9 mouse cellular contexts compared by ENCODE assay signal in the genomic region with DNA sequence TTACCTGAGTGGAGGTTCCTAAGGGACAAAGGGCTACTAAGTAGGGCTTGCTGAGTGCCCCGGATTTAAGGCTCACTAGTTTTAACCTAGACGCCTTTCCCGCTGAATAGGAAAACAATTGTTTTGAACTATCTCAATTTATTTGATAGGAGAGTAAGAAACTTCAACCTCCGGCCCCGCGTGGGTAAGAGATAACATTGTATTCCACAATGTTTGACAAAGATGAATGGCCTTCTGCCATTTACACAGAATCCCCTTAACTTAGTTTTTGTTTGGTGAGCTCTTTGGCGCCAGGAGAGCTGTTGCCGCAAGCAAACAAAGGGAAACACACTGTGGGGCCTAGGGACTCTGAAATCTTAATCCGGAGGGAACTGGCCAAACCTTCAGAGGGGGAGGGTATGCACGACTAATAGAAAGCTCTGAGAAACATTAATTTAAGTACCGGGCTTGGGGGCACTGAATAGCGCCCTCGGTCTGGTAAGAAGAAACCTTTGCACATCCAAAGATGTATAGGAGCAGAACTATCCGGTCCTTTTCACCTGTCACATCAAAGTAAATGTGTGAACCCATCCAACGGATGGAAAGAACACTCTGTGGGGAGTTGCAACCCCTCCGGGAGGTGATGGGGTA. TPM values are rescaled to one million over a fixed set of nuclear protein-coding genes. Genes with fewer than 3 reads are reported as not detected.
DNase-seq lines count a peak whose midpoint lies in the region; ATAC-seq lines count a peak whose summit lies in the region.
"Had no signal": no experiment of that assay in that cellular context is flagged by ENCODE, and none has a peak within 500 bp of the region (broad histone marks: within the 10 kb centered on the region; RNA-seq: fewer than 3 reads in every experiment).

No protein-coding gene starts in this region.

- H3K4me3 ChIP-seq in kidney, embryonic 14.5 days (ENCODE audit: low read length), result peak overlapping the region; percentile 58
- H3K4me3 ChIP-seq in brown adipose tissue, adult 24 weeks (ENCODE audit: insufficient read depth, low read depth, low read length), result peak overlapping the region; percentile 59
- H3K4me3 ChIP-seq in hindbrain, embryonic 11.5 days (ENCODE audit: low read depth, low read length), result peak overlapping the region; percentile 77
- peak overlapping the region; percentile 70 for H3K4me3 ChIP-seq in midbrain, embryonic 11.5 days (ENCODE audit: low read depth, low read length)

- 0 out of 2 replicates have a peak, but pooled peaks cover 3% of the 10 kb centered on the region for H3K4me1 ChIP-seq in kidney, embryonic 14.5 days (ENCODE audit: control insufficient read depth, insufficient read depth, low read length)
- H3K4me1 ChIP-seq in brown adipose tissue, adult 24 weeks (ENCODE audit: control insufficient read depth, insufficient read depth, insufficient read length, low read length), result 0 out of 2 replicates have a peak, but pooled peaks cover 4% of the 10 kb centered on the region
- no peaks in the 10 kb centered on the region for H3K4me1 ChIP-seq in hindbrain, embryonic 11.5 days (replicated peaks; ENCODE audit: control insufficient read depth, insufficient read depth, low read length)
- H3K4me1 ChIP-seq in midbrain, embryonic 11.5 days (ENCODE audit: control insufficient read depth, insufficient read depth, low read length), result peaks cover 22% of the 10 kb centered on the region

- DNase-seq in kidney, postnatal 4 days, result no peak
- DNase-seq in hindbrain, embryonic 11.5 days (ENCODE audit: low spot score), result peak; percentile 66
- DNase-seq in midbrain, embryonic 11.5 days (ENCODE audit: low spot score, missing footprints), result peak; percentile 91
- DNase-seq in ovary, postnatal 10 days (ENCODE audit: low spot score), result no peak
- DNase-seq in testis, postnatal 10 days (ENCODE audit: low spot score), result no peak
- no peak for DNase-seq in thymus, postnatal 14 days

- WGBS in kidney, embryonic 14.5 days, result 6% methylated on average over 16 of the region's 16 CpGs
- WGBS in hindbrain, embryonic 11.5 days, result 2% methylated on average over 16 of the region's 16 CpGs
- under 1% methylated on average over 16 of the region's 16 CpGs for WGBS in midbrain, embryonic 11.5 days

- H3K9ac ChIP-seq in kidney, embryonic 14.5 days (ENCODE audit: low read depth, low read length), result peak overlapping the region; percentile 73
- H3K9ac ChIP-seq in hindbrain, embryonic 11.5 days (ENCODE audit: low read depth, low read length), result peak overlapping the region; percentile 82
- peak overlapping the region; percentile 89 for H3K9ac ChIP-seq in midbrain, embryonic 11.5 days (ENCODE audit: low read length)

- H3K9me3 ChIP-seq in kidney, embryonic 14.5 days (ENCODE audit: control insufficient read depth, low read length), result no peaks in the 10 kb centered on the region
- H3K9me3 ChIP-seq in hindbrain, embryonic 11.5 days (ENCODE audit: control insufficient read depth, low read length), result no peaks in the 10 kb centered on the region
- no peaks in the 10 kb centered on the region for H3K9me3 ChIP-seq in midbrain, embryonic 11.5 days (ENCODE audit: control insufficient read depth, low read length)

- no peaks in the 10 kb centered on the region for H3K36me3 ChIP-seq in kidney, embryonic 14.5 days (ENCODE audit: control insufficient read depth, insufficient read depth, low read length)
- H3K36me3 ChIP-seq in hindbrain, embryonic 11.5 days (ENCODE audit: control insufficient read depth, insufficient read depth, low read length), result no peaks in the 10 kb centered on the region
- no peaks in the 10 kb centered on the region for H3K36me3 ChIP-seq in midbrain, embryonic 11.5 days (ENCODE audit: control insufficient read depth, insufficient read depth, low read length)

- H3K4me2 ChIP-seq in kidney, embryonic 14.5 days (replicated peaks; ENCODE audit: low read depth, low read length), result peak overlapping the region; percentile 94
- H3K4me2 ChIP-seq in hindbrain, embryonic 11.5 days (replicated peaks; ENCODE audit: low read depth, low read length), result peak overlapping the region; percentile 83
- H3K4me2 ChIP-seq in midbrain, embryonic 11.5 days, result peak overlapping the region; percentile 68

- ATAC-seq in kidney, embryonic 14.5 days (ENCODE audit: low FRiP score, low TSS enrichment), result peak; percentile 22; the same call in 1 of the 2 replicates
- ATAC-seq in hindbrain, embryonic 11.5 days (ENCODE audit: low FRiP score), result peak; percentile 40
- ATAC-seq in midbrain, embryonic 11.5 days (ENCODE audit: low FRiP score), result peak; percentile 49
- ATAC-seq: Patski had no signal

- peaks cover 8% of the 10 kb centered on the region; the same call in 1 of the 2 replicates for H3K27me3 ChIP-seq in kidney, embryonic 14.5 days (ENCODE audit: control insufficient read depth, insufficient read depth, low read length)
- H3K27me3 ChIP-seq in hindbrain, embryonic 11.5 days (ENCODE audit: control insufficient read depth, insufficient read depth, low read length), result no peaks in the 10 kb centered on the region
- H3K27me3 ChIP-seq in midbrain, embryonic 11.5 days (ENCODE audit: control insufficient read depth, insufficient read depth, low read length), result no peaks in the 10 kb centered on the region

- 0 out of 2 replicates have a peak overlapping the region, but pooled peaks have one; percentile 57 for H3K27ac ChIP-seq in kidney, embryonic 14.5 days (ENCODE audit: low read depth, low read length)
- H3K27ac ChIP-seq in brown adipose tissue, adult 24 weeks (replicated peaks; ENCODE audit: low read depth, low read length), result no peak overlapping the region
- peak overlapping the region; percentile 84 for H3K27ac ChIP-seq in hindbrain, embryonic 11.5 days (ENCODE audit: low read depth, low read length)
- peak overlapping the region; percentile 82 for H3K27ac ChIP-seq in midbrain, embryonic 11.5 days (ENCODE audit: low read depth, low read length)

RNA-seq across cellular contexts. Expression of a gene that starts 0.9 kb away (rescaled TPM):
- 0.09 and 0.38 TPM in 2 replicates for polyA plus RNA-seq in kidney, embryonic 14.5 days (2014; fragmentation: Nextera tagmentation; extraction: Ambion mirVana)
- polyA plus RNA-seq in brown adipose tissue, adult 24 weeks (2012; ENCODE audit: insufficient read depth, insufficient read length, missing spikeins), result not detected in 2 replicates
- 0.46 and 0.80 TPM in 2 replicates for polyA plus RNA-seq in hindbrain, embryonic 11.5 days (2014; fragmentation: Nextera tagmentation; extraction: Ambion mirVana)
- polyA plus RNA-seq in midbrain, embryonic 11.5 days (2014; fragmentation: Nextera tagmentation; extraction: Ambion mirVana), result 0.68 and 0.94 TPM in 2 replicates
- polyA plus RNA-seq: Patski had no signal

RNA-seq across cellular contexts. Expression of a gene that starts 11.7 kb away (rescaled TPM):
- polyA plus RNA-seq in kidney, embryonic 14.5 days (2014; fragmentation: Nextera tagmentation; extraction: Ambion mirVana), result 34.9 and 47.3 TPM in 2 replicates
- 1.3 and 2.5 TPM in 2 replicates for polyA plus RNA-seq in brown adipose tissue, adult 24 weeks (2012; ENCODE audit: insufficient read depth, insufficient read length, missing spikeins)
- 27.4 and 27.8 TPM in 2 replicates for polyA plus RNA-seq in hindbrain, embryonic 11.5 days (2014; fragmentation: Nextera tagmentation; extraction: Ambion mirVana)
- polyA plus RNA-seq in midbrain, embryonic 11.5 days (2014; fragmentation: Nextera tagmentation; extraction: Ambion mirVana), result 39.3 and 39.9 TPM in 2 replicates

Comparison
In these comparisons a context has a peak if more than half of its experiments do, and no peak if none do; other contexts are left out.
1. DNase-seq: peak in hindbrain, embryonic 11.5 days (single experiment) and midbrain, embryonic 11.5 days (single experiment); none in kidney, postnatal 4 days (0 of 2), ovary, postnatal 10 days (single experiment), testis, postnatal 10 days (single experiment) and thymus, postnatal 14 days (single experiment).
2. Peak in every context shown above with its lines, with median percentiles within 50 percentile points of each other: ATAC-seq, H3K4me2 ChIP-seq, H3K4me3 ChIP-seq and H3K9ac ChIP-seq.